Mouse (Mus musculus) heart, embryonic 13.5 days (tissue): ENCODE data around the gene Ndufa6. TPM values are rescaled to one million over a fixed set of nuclear protein-coding genes. Genes with fewer than 3 reads are reported as not detected.
"Not testable (repeated sequence)": the region's sequence is repeated elsewhere in the genome, so short reads cannot be mapped to it uniquely, and the experiment has no call there.

Experiments
- ATAC-seq: fragments of 200-750 bp; cut with Nextera tagmentation; 2 replicates; pipeline ENCODE4 v1.8.0; 2017; ENCODE audit warnings: moderate TSS enrichment; ENCODE audit not compliant: insufficient number of reproducible peaks, low FRiP score, low TSS enrichment; ENCODE audit errors: extremely low read depth
- H3K27ac ChIP-seq: fragments of 300-500 bp; sonication (generic); replicated peaks from 2 replicates; pipeline ENCODE4 v1.5.1; 2015; ENCODE audit warnings: moderate library complexity, mild to moderate bottlenecking, inconsistent platforms
- H3K27me3 ChIP-seq: fragments of 300-500 bp; sonication (generic); replicated peaks from 2 replicates; pipeline ENCODE4 v1.6.1; 2015; ENCODE audit warnings: mild to moderate bottlenecking, inconsistent platforms
- H3K36me3 ChIP-seq: fragments of 300-500 bp; sonication (generic); 2 replicates; pipeline ENCODE4 v1.6.1; 2015; ENCODE audit warnings: mild to moderate bottlenecking, inconsistent platforms
- H3K4me1 ChIP-seq: fragments of 300-500 bp; sonication (generic); 2 replicates; pipeline ENCODE4 v1.6.1; 2015; ENCODE audit warnings: inconsistent platforms
- H3K4me2 ChIP-seq: fragments of 300-500 bp; sonication (generic); 2 replicates; pipeline ENCODE4 v1.6.1; 2015; ENCODE audit warnings: inconsistent platforms, mild to moderate bottlenecking, moderate library complexity
- H3K4me3 ChIP-seq: fragments of 300-500 bp; sonication (generic); 2 replicates; pipeline ENCODE4 v1.5.1; 2015; ENCODE audit warnings: moderate library complexity, mild to moderate bottlenecking, inconsistent platforms
- H3K9ac ChIP-seq: fragments of 300-500 bp; sonication (generic); 2 replicates; pipeline ENCODE4 v1.6.1; 2015; ENCODE audit warnings: inconsistent platforms, mild to moderate bottlenecking, moderate library complexity
- H3K9me3 ChIP-seq: fragments of 300-500 bp; sonication (generic); 2 replicates; pipeline ENCODE4 v1.6.1; 2016; ENCODE audit warnings: inconsistent platforms
- WGBS: fragments of 180-500 bp; shearing (Covaris S2); methylation state at CpG from one replicate; pipeline ENCODE4 v1.1.7; 2015; ENCODE audit warnings: mixed read lengths; 5-methylcytosine and 5-hydroxymethylcytosine counted together
- polyA plus RNA-seq: library from polyadenylated mRNA; unstranded; fragments of >200 nt; fragmentation: Nextera tagmentation; extraction: Ambion mirVana; gene quantifications from 2 replicates; pipeline ENCODE4 v1.2.1, GENCODE M21; 2015

Gene Ndufa6
- polyA plus RNA-seq, 1 experiment from 2014 or later = 473 TPM

DNA sequence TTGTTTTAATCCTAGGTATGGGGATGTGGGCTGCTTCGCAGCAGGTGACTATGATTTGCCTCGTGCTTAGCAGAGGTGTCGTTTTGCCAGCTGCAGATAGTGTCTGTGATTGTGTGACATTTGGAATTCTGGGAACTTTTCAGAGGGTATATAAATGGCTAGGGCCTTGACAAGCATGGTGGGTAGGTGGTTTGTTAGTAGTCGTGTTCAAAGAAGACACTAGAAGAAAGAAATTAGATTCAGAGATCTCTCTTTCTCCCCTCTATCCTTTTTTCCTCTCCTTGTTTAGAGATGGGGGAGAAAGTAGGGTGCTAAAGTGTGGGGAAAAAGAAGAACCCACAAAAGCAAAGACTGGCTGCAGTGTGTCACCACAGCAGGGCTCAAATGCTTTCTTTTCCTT, 14.0 kb upstream of the Ndufa6 start:
- H3K9me3 ChIP-seq = no peaks in the 10 kb centered on the region
- H3K4me1 ChIP-seq = peaks cover 7% of the 10 kb centered on the region; the same call in 1 of the 2 replicates
- no peaks in the 10 kb centered on the region for H3K27me3 ChIP-seq
- peak overlapping the region; percentile 45 for H3K27ac ChIP-seq
- H3K36me3 ChIP-seq = 0 out of 2 replicates have a peak, but pooled peaks cover 5% of the 10 kb centered on the region
- no peak overlapping the region for H3K4me3 ChIP-seq
- no peak overlapping the region for H3K4me2 ChIP-seq
- no peak for ATAC-seq
- WGBS = 79% methylated on average over 4 of the region's 4 CpGs
- H3K9ac ChIP-seq = no peak overlapping the region

GRCm38 (mm10) chr15:82364561-82364960, 10.4 kb upstream of the Ndufa6 start:
- 5% methylated on average over 7 of the region's 9 CpGs for WGBS
- not testable (repeated sequence) for ATAC-seq, H3K36me3 ChIP-seq, H3K9ac ChIP-seq, H3K27me3 ChIP-seq, H3K9me3 ChIP-seq
- H3K4me3 ChIP-seq = peak overlapping the region; percentile 28
- H3K27ac ChIP-seq = 0 out of 2 replicates have a peak overlapping the region, but pooled peaks have one; percentile 48
- H3K4me2 ChIP-seq = peak overlapping the region; percentile 53
- H3K4me1 ChIP-seq = peaks cover 23% of the 10 kb centered on the region

DNA sequence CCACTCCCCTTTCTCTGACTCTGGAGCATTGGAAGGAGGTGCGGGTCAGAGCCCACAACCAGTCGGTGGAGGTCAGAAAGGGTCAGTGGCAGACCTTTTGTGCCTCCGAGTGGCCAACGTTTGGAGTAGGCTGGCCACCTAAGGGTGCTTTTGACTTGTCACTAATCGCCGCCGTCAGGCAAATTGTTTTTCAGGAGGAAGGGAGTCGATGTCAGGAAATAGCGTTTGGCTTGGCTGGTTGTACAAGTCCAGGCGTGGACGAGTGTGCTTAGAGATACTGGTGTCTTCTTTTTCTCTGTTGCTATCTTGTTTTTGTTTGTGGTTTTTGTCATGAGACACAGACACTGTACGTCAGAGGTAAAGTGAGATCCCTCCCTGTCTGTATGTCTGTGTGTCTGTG, 9.7 kb upstream of the Ndufa6 start:
- not testable (repeated sequence) for H3K9me3 ChIP-seq, H3K36me3 ChIP-seq, H3K27me3 ChIP-seq, H3K4me3 ChIP-seq, H3K9ac ChIP-seq, H3K27ac ChIP-seq, ATAC-seq, H3K4me2 ChIP-seq
- peaks cover 20% of the 10 kb centered on the region for H3K4me1 ChIP-seq
- WGBS = 35% methylated on average over 7 of the region's 12 CpGs

GRCm38 (mm10) chr15:82362234-82362633, 8.1 kb upstream of the Ndufa6 start:
- no peaks in the 10 kb centered on the region for H3K9me3 ChIP-seq
- 56% methylated on average over 4 of the region's 4 CpGs for WGBS
- ATAC-seq = no peak
- H3K27me3 ChIP-seq = no peaks in the 10 kb centered on the region
- H3K4me3 ChIP-seq = no peak overlapping the region
- H3K36me3 ChIP-seq = no peaks in the 10 kb centered on the region
- peaks cover 25% of the 10 kb centered on the region for H3K4me1 ChIP-seq
- no peak overlapping the region for H3K4me2 ChIP-seq
- no peak overlapping the region for H3K9ac ChIP-seq
- H3K27ac ChIP-seq = peak overlapping the region; percentile 75; the same call in 1 of the 2 replicates

- Histone ChIP-seq H3K9ac (peak overlapping the region; percentile 62; the same call in 1 of the 2 replicates), H3K36me3 (no peaks in the 10 kb centered on the region), H3K4me1 (peaks cover 25% of the 10 kb centered on the region), H3K9me3 (no peaks in the 10 kb centered on the region), H3K4me3 (no peak overlapping the region), H3K27ac (peak overlapping the region; percentile 75), H3K27me3 (no peaks in the 10 kb centered on the region), H3K4me2 (no peak overlapping the region)
- peak; percentile 19; the same call in 1 of the 2 replicates for ATAC-seq
- 62% methylated on average over 11 of the region's 11 CpGs for WGBS
Observed at GRCm38 (mm10) chr15:82361459-82362018, 7.4 kb upstream of the Ndufa6 start.

- Histone ChIP-seq H3K27ac (peak overlapping the region; percentile 73), H3K4me1 (peaks cover 32% of the 10 kb centered on the region), H3K9ac (peak overlapping the region; percentile 12; the same call in 1 of the 2 replicates), H3K9me3 (no peaks in the 10 kb centered on the region), H3K4me3 (no peak overlapping the region), H3K27me3 (no peaks in the 10 kb centered on the region), H3K4me2 (peak overlapping the region; percentile 39), H3K36me3 (no peaks in the 10 kb centered on the region)
- WGBS = 51% methylated on average over 22 of the region's 22 CpGs
- ATAC-seq = no peak
Observed at GRCm38 (mm10) chr15:82358431-82359260, 4.5 kb upstream of the Ndufa6 start.

DNA sequence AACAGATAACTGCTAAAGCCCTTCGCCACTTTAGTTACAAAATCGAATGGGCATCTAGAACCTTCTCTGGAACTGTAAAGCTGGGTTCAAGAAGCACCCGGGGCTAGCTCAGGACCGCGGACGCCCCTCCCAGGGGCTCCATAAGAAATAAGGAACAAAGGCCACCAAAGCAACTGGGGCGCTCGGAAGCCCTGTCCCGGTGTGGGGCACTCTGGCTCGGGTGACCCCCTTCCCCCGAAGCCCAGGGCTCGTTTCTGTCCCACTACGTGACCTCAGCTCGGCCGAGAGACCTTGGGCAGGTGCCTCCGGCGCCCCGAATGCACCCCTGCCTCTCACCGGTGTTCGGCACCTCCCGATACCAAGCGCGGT, 393 bp downstream of the Ndufa6 start:
- peak overlapping the region; percentile 90 for H3K4me2 ChIP-seq
- peaks cover 27% of the 10 kb centered on the region for H3K36me3 ChIP-seq
- peak overlapping the region; percentile 92 for H3K4me3 ChIP-seq
- peaks cover 41% of the 10 kb centered on the region for H3K4me1 ChIP-seq
- 1% methylated on average over 23 of the region's 23 CpGs for WGBS
- peak overlapping the region; percentile 99 for H3K9ac ChIP-seq
- no peaks in the 10 kb centered on the region for H3K27me3 ChIP-seq
- no peaks in the 10 kb centered on the region for H3K9me3 ChIP-seq
- peak; percentile 19 for ATAC-seq
- peak overlapping the region; percentile 94 for H3K27ac ChIP-seq

DNA sequence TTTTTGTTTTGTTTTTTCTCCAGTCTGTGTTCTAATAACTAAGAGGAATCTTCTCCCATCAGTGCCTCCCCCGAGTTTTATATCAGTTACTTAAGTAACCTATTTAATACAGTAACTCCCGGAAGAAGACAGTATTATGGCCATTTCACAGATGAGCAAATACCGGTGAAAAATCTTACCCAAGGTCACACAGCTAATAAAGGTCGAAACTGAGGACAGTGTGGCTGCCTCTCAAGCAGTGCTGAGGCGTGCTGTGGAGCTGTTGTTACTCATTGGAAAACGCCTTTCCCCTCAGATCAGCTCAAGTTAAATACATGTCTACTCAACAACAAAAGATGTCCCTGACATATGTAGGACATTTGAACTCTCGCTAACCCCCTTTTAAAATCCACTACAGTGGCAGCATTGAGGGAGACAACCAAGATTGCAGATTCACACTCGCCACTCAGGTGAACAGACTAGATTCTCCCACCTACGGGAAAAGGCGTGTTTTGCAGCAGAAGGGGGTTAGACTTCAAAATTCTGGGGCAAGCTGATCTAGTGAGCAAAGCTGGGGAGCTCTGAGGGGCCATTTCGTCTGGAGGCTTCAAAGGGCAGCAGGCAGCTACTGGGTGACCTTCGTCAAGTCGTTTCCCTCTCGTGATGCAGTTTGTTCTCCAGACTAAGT, 911 bp downstream of the Ndufa6 start:
- peak overlapping the region; percentile 99 for H3K9ac ChIP-seq
- no peaks in the 10 kb centered on the region for H3K9me3 ChIP-seq
- H3K36me3 ChIP-seq = peaks cover 32% of the 10 kb centered on the region
- H3K27ac ChIP-seq = peak overlapping the region; percentile 94
- 25% methylated on average over 14 of the region's 14 CpGs for WGBS
- H3K4me1 ChIP-seq = peaks cover 39% of the 10 kb centered on the region
- H3K4me2 ChIP-seq = peak overlapping the region; percentile 90
- ATAC-seq = no peak
- H3K27me3 ChIP-seq = no peaks in the 10 kb centered on the region
- H3K4me3 ChIP-seq = peak overlapping the region; percentile 92

- peak overlapping the region; percentile 99 for H3K9ac ChIP-seq
- 51% methylated on average over 3 of the region's 3 CpGs for WGBS
Observed at GRCm38 (mm10) chr15:82351480-82351879, 2.6 kb downstream of the Ndufa6 start.

DNA sequence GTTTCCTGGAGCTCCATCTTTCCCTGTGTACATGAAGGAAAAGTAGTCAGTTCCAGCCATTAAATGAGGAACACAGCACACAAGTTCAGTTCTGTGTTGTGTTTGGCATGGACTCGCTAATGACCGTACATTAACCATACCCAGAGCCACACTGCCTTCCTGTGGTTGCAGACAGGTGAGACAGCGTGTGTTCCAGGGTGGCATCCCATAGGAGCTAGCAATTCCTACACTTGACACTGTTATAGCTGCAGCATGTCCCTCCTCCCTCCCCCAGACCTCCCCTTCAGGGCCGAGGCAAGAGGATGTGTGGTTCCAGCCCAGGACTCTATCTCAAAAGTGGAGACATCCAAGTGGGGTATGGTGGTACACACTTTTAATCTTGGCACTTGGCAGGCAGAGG, 3.8 kb downstream of the Ndufa6 start:
- Histone ChIP-seq H3K4me2 (peak overlapping the region; percentile 90), H3K9ac (no peak overlapping the region; the same call in 1 of the 2 replicates), H3K27ac (no peak overlapping the region), H3K27me3 (no peaks in the 10 kb centered on the region), H3K4me1 (peaks cover 58% of the 10 kb centered on the region), H3K4me3 (no peak overlapping the region), H3K9me3 (no peaks in the 10 kb centered on the region), H3K36me3 (peaks cover 42% of the 10 kb centered on the region)
- 89% methylated on average over 4 of the region's 4 CpGs for WGBS
- ATAC-seq = no peak

More at GRCm38 (mm10) chr15:82351480-82351879, 2.6 kb downstream of the Ndufa6 start:
- H3K9me3 ChIP-seq = no peaks in the 10 kb centered on the region
- peak overlapping the region; percentile 90 for H3K4me2 ChIP-seq
- H3K27ac ChIP-seq = peak overlapping the region; percentile 37; the same call in 1 of the 2 replicates
- peak overlapping the region; percentile 92 for H3K4me3 ChIP-seq
- no peaks in the 10 kb centered on the region for H3K27me3 ChIP-seq
- no peak for ATAC-seq
- H3K36me3 ChIP-seq = peaks cover 42% of the 10 kb centered on the region
- H3K4me1 ChIP-seq = peaks cover 57% of the 10 kb centered on the region

- Histone ChIP-seq H3K4me1 (peaks cover 55% of the 10 kb centered on the region), H3K4me3 (no peak overlapping the region), H3K9ac (no peak overlapping the region), H3K36me3 (peaks cover 44% of the 10 kb centered on the region), H3K9me3 (no peaks in the 10 kb centered on the region), H3K27ac (no peak overlapping the region), H3K27me3 (no peaks in the 10 kb centered on the region), H3K4me2 (peak overlapping the region; percentile 93; the same call in 1 of the 2 replicates)
- ATAC-seq = no peak
- 84% methylated on average over 2 of the region's 2 CpGs for WGBS
Observed at GRCm38 (mm10) chr15:82348999-82349341, 5.2 kb downstream of the Ndufa6 start.
